Mouse (Mus musculus) spleen, embryonic (tissue): ENCODE results near the gene 2300002M23Rik.

ENCODE experiments used
- CTCF ChIA-PET: fragments of 350-600 bp; sonication (Branson Sonifier 250); formaldehyde crosslinking; loops from one replicate; lab custom pipeline; 2022; lab: Charles Lee

2300002M23Rik gene

DNA sequence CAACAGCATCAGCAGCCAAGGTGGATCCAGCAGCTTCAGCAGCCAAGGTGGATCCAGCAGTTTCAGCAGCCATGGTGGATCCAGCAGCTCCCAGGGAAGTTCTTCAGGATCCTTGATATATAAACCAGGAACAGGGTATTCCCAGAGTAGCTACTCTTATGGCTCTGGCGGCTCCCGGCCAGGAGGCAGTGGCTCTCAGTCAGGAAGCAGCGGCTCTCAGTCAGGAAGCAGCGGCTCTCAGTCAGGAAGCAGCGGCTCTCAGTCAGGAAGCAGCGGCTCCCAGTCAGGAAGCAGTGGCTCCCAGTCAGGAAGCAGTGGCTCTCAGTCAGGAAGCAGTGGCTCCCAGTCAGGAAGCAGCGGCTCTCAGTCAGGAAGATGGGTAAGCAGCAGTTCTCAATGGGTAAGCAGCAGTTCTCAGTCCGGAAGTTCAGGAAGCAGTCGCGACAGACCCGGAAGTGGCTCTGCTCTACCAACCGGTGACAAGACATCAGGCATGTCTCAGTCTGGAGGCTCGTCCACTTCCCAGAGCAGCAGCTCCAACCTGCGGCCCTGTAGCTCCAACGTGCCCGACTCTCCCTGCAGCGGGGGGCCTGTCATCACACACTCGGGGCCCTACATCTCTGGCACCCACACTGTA is 12.4 kb upstream of the 2300002M23Rik start:
- CTCF ChIA-PET: interaction anchor here (0.6 kb wide), 1 partner anchor 1043 kb away, joined by 3 read pairs; no protein-coding TSS in a partner anchor

DNA sequence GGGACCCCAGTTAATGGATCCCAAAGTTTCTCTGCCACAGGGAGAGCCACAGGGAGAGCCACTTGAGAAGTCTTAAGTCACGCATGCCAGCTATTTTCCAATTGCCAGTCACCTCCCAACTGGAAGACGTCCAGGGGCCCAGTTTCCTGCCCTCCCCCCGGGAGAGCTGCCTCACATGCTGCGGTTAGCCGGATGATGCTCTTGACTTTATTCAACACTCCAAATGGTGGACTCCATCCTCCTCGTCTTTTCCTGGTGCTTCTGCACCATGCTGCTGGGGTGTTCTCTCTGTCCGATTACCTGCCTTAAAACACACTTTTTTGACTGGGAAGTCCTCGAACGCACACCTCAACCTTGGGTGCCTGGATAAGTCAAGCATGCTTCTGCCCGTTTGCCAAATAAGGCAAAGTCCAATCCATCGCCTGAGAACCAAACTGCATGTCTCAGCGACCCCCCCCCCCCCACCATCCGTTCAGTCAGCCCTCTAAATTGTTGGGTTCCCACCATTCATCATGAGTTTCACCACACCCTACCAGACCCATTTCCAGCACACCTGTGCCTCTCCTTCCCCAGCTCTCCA is 11.0 kb upstream of the 2300002M23Rik start:
- CTCF ChIA-PET: no interaction called here

DNA sequence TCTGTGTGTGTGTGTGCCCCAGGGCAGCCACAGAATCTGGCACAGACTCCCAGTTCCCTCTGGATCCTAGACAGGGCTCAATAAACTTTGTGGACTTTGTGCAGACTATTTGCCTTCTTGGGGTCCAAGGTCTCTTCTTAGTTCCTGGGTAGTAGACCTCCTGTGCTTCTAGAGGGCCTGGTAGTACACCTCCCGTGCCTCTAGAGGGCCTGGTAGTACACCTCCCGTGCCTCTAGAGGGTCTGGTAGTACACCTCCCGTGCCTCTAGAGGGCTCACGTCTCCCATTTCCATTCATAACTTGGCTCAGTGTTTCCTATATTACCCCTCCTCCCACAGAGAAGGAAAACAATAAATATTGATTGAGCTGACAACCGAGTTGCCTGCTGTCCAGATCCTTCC is 10.4 kb upstream of the 2300002M23Rik start:
- CTCF ChIA-PET: no interaction called here

DNA sequence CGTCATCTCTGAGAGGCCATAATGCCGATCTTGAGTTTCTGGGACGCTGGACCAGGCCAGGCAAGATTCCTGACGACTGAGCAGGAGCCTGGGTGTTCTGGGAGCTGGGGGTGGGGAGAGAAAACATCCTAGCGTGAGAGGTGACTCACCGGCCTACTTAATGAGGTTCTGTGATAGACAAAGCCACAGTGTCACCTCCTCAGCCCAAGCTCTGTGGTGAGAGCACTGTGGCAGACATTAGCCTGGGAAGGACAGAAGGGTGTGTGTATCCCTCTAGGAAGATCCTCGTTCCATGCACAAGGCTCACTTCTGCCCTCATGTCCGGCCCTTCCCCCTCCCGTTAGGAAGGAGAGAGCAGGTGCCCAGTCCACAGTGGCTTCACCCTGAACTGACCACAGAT is 9.9 kb upstream of the 2300002M23Rik start:
- CTCF ChIA-PET: no interaction called here

DNA sequence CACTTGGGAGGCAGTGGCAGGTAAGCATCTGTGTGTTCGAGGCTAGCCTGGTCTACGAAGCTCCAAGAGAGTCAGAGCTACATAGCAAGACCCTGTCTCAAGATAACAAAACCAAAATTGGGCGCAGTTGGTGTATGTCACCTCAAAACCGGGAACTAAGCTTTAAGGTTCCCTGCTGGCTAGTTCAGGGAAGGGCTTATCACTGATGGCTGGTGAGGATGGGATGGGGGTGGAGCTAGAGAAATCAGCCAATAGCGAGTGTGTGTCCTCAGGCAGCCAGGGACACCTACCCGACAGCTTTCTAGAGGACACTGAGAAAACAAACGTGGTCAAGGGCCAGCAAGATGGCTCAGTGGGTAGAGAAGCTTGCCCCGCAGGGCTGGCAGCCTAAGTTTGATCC is 9.0 kb upstream of the 2300002M23Rik start:
- CTCF ChIA-PET: no interaction called here

DNA sequence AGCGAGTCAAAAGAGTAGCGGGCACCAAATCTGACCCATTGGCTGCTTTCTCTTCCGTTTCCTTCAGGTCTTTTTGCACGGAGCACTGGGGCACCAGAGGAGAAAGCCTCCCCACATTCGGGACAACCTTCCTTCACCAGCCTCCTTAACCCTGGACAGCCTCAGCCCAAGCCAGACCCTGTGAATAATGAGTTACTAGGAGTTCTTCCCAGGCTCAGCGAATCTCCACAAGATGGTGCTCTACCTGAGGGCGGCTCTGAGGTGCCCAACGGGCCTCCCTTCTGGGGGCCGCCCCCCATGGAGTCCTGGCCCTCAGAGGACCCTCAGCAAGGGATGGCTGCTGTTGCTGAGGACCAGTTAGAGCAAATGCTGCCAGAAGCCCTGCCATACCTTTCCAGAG is 517 bp downstream of the 2300002M23Rik start:
- CTCF ChIA-PET: no interaction called here

DNA sequence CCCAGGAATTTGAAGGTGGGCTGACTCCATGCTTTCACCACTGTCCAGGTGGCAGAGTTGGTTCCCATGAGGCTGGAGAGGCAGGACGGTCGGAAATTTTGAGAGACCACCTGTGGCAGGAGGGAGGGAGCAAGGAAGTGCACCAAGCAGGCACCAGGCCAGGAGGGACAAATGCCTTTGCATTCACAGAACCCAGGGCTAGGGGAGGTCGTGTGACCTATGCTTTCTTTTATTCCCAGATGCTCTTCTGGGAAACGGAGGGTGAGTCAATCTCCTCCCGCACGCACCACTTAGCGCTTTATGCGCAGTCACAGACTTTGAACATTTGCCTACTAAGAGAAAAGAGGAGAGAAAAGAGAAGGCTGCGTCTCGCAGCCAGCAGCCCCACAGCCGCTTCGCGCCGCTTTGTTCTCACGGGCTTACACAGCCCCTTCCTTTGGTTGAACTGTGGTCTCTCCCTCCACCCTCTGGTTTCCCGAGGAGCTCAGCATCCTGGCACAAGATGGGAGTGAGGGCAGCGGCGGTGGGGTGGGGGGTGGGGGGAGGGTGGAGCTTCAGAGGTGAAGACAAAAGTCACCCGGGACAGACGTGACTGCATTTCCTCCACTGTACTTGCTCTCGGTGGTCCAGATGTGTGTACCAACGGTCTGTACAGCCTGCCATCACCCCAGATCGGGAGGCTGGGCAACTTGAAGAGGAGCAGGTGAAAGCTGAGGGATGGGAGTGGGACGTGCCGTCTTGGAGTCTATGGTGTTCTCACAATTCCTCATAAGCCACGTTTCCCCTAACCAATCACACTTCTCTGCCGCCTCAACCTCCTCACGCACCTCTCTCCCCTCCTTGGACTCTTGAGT is 2.1 kb downstream of the 2300002M23Rik start:
- CTCF ChIA-PET: interaction anchor here (1.1 kb wide), 1 partner anchor 11 kb away, joined by 3 read pairs; no protein-coding TSS in a partner anchor

DNA sequence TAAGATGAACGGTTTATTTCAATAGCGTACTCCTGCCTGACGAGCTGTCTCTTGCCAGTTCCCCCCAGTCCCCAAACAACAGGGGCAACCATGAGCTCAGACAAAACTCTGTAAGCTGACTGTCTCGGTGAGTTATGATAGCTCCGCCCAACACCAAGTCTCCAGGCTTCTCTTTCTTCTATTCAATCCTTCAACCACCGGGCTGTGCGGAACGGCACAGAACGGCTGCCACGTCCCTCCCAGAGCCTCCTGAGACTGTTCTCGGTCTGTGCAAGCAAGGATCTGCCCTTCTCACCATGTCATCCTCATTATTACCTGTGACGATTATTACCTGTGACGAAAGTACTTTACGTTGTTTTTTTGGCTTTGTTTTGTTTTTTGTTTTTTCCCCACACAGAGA is 3.6 kb downstream of the 2300002M23Rik start:
- CTCF ChIA-PET: no interaction called here

DNA sequence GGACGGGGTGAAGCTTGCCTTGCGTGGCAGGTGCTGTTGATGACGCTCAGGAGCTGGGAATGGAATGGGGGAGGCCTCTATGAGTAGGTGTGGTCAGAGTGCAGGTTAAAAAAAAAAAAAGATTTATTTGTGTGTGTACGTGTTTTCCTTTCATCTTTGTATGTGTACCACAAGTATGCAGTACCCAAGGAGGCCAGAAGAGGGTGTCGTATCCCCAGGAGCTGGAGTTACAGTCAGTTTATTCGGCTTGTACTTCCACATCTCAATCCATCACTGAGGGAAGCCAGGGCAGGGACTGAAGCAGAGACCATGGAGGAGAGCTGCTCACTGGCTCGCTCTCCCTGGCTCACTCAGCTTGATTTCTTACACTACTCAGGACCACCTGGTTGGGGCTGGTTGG is 4.2 kb downstream of the 2300002M23Rik start:
- CTCF ChIA-PET: no interaction called here

DNA sequence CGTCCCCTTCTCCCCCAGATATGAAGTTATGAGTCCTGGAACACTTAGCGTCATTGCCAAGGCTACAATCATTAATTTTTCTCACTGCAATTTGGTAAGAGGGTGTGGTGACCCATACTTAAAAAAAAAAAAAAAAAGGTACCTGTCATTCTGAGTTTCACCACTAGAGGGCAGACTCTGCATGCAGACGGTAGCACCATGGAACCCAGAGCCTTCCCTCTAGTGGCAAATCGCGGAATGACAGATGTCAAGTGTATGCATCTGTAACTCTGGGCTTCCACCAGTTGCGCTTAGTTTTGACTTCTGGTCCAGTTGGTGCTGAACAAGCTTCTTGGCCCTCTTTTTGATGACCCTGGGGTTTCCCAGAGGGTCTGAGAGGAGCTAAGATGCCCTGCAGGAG is 11.0 kb downstream of the 2300002M23Rik start:
- CTCF ChIA-PET: no interaction called here

DNA sequence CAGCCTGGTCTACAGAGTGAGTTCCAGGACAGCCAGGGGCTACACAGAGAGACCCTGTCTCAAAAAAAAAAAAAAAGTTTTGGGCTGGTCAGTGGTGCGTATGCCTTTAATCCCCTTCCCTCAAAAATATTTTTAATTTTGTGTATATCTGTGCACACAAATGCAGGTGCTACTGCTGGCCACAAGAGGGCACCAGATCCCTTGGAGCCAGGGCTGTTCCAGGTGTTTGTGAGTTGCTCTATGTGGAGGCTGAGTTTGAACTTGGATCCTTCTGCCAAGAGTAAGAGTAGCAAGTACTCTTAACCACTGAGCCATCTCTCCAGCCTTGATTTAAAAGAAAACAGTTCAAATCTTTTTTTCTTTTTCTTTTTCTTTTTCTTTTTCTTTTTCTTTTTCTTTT is 15.7 kb downstream of the 2300002M23Rik start:
- CTCF ChIA-PET: no interaction called here

DNA sequence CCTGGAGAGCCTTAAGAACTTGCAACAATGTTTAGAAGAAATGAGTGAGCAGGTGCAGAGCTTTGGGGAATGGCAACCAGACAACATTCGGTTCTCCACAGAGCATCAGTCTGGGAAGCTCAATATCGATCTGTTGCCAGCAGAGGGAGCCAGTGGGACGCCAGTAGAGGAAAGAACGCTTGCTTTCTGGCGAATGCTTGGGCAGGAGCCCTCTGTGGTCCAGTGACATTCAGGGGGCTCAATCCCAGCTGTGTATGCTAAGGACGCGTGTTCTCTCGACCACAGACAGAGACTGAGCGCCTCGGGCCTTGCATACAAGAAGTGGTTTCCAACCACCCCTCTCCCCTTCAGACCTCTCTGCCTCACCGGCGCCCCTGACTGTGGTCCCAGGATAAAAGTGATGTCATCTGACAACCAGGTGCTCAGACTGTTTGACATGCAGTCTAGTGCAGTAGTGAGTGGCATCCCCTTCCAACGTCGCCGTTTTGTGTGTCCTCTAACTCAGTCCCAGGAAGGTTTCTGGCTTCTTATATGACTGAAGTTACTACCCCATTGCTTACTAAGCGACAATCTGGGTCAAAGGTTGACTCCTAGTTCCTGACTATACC is 17.2 kb downstream of the 2300002M23Rik start:
- CTCF ChIA-PET: no interaction called here

DNA sequence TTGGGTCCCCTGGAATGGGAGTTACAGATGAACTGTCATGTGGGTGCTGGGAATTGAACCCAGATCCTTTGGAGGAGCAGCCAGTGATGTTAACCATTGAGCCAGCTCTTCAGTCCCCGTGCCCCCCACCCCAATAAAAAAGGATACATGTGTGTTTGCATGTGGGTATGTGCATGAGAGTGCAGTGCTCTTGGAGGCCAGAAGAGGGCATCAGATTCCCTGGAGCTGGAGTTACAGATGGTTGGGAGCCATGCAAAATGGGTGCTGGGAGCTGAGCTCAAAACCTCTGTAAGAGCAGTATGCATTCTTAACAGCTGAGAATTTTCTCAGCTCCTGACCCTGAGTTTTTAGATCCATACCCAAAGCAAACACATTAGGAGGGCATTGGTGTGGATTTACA is 20.0 kb downstream of the 2300002M23Rik start:
- CTCF ChIA-PET: interaction anchor here (0.6 kb wide), 1 partner anchor 12 kb away, joined by 3 read pairs; no protein-coding TSS in a partner anchor

DNA sequence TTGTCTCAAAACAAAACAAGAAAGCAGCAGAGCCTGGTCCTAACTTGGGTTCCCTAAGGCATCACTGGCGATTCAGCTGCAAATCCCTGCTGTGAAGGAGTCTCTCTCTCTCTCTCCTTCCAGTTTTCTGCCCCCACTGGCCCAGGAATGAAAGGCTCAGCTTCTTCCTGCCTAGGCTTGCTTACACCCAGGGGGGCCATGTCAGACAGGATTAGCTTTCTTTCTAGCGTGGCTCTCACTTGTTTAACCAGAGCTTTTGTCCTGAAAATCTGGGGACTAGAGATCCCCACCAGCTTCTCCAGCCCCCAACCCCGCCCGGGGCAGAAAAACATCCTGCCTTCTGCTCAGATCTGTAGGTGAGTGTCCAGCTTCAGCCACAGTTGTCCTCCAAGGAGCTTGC is 21.1 kb downstream of the 2300002M23Rik start:
- CTCF ChIA-PET: interaction anchor here (0.7 kb wide), 1 partner anchor 157 kb away, joined by 3 read pairs; no protein-coding TSS in a partner anchor

DNA sequence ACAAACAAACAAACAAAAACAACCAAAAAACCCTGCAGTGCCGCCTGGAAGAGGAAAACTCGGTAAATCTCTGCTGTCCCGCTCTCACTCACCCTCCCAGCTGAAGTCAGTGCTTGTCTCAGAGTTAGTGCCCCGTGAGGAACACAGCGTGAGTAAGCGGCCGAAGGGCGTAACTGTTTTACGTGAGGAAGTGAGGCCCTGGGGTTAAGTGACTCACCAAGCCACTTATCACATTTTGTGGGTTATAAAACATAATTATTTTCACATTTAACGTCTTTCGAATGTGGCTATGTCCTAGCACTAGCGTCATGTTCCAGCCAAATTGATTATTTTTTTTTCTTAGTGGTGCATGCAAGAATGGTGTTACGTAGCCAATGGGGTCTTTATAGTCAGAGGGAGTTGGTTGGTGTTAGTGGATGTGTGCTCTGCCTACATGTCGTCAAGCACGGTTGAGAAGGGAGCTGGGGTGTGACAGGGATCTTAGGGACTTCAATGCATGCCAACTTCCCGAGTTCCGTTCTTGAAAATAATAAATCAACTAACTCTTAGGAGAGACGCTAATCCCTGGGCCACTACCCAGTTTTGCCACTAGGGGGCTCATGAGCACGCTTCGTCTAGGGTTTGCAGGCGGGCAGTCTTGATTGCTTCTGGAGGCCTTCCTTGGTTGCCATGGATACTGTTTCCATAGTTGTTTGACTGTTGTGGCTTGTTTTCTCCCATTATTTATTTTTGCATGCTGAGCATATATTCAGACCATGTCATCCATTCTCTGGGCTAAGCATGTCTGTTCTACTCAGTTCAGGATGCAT is 23.4 kb downstream of the 2300002M23Rik start:
- CTCF ChIA-PET: no interaction called here

DNA sequence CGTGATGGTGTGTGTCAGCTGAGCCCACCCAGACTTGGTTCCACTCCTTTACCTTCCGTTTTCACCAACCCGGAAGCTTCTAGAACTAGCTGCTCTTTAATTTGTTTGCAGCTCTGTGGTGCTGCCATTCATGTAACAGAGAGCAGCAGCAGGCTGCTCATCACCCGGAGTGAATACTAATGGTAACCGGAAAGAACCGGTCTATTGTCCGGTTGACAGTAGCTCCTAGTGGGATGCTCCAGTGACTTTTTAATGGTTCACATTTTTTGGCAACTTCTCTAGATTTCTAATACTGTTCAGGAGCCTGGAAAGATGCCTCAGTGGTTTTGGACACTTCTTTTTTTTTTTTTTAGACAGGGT is 23.9 kb downstream of the 2300002M23Rik start:
- CTCF ChIA-PET: interaction anchor here (0.6 kb wide), 1 partner anchor 42 kb away, joined by 4 read pairs; no protein-coding TSS in a partner anchor

DNA sequence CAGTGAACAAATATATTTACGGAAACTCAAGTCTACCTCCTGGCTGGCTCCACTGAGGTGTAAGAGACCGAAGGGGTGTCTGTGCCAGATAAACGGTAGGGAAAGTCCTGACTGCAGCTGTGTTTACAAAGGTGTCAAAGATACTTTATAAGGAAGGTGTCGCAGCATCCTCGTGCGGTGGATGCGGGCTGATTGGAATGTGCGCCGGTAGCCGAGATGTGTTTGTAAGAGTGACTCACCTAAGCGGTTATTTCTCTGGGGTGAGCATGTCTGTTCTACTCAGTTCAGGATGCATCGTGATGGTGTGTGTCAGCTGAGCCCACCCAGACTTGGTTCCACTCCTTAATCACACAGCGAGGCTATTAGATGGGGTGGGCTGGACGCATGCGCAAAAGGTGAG is 24.5 kb downstream of the 2300002M23Rik start:
- CTCF ChIA-PET: interaction anchor here (0.6 kb wide), 1 partner anchor 42 kb away, joined by 4 read pairs; no protein-coding TSS in a partner anchor

DNA sequence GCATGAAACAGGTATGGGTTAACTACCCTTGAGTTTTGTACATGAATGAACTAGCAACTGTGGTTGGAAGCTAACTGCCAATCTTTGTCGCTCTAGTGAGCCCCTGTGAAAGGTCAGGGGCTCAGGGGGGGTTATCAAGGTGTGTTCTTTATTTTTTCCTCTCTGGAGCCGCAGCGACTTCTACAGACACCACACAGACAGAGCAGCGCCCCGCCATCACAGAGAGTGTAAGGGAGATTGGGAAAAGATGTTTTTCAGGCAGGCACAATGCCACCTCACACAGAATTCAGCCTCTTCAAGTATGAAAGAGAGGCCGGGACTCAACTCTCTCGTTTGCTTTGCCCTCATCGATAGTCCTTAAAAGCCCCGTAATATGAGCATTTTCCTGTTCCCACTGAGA is 24.9 kb downstream of the 2300002M23Rik start:
- CTCF ChIA-PET: no interaction called here

DNA sequence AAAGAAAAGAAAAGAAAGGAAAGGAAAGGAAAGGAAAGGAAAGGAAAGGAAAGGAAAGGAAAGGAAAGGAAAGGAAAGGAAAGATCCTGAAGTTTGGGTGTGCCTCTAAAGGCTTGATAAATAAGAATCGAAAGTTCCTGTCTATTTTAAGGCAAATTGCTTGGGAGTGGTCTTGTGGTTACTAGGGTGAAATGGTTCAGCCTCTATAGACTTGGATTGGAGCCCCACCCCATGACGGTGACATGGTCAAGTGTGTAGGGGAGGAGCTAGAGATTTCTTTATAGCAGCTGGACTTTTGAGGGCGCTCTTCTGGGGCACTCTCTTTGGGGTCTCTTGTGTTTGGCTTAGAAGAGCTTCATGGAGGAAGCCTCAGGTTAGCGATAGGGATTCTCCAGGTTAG is 26.5 kb downstream of the 2300002M23Rik start:
- CTCF ChIA-PET: no interaction called here

DNA sequence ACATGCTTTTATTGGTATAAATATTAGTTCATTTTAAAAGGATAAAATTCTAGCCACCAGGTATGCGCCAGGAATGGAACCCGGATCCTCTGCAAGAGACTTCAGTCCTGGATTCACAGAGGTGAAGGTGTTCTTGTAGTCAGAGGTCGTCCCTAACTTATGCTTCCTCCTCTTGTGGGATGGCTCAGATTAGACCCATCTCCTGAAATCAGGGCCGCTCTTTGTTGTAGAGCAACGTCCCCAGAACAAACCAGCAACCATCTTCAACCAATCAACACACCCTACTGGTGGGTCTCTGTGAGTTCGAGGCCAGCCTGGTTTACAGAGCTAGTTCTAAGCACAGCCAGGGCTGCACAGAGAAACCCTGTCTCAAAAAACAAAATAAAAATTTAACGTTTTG is 27.2 kb downstream of the 2300002M23Rik start:
- CTCF ChIA-PET: no interaction called here

DNA sequence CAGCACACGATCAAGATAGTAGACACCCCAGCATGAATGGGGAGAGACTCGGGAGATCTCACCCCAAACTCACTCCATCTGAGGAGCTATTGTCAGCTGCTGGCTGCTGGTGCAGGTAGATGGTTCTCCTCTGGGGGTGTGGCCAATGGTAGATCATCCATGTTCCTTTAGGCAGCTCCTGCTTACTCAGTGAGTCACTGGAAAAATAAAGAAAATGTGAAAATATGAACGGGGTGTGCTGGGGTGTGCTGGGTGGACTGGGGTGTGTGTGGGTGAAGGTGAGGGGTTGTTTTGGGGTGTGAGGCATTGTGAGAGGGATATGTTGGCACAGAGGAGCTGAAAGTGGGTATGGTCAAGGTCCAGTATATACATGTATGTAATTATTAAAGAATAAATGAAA is 30.1 kb downstream of the 2300002M23Rik start:
- CTCF ChIA-PET: no interaction called here
